Mouse (Mus musculus): Measurements from ENCODE around the gene Rhod. TPM values are rescaled to one million over a fixed set of nuclear protein-coding genes. Genes with fewer than 3 reads are reported as not detected.
"Not testable (repeated sequence)": the region's sequence is repeated elsewhere in the genome, so short reads cannot be mapped to it uniquely, and the experiment has no call there.

The Rhod gene
- polyA plus RNA-seq, 1 experiment from 2014 or later: 31.8 TPM

DNA sequence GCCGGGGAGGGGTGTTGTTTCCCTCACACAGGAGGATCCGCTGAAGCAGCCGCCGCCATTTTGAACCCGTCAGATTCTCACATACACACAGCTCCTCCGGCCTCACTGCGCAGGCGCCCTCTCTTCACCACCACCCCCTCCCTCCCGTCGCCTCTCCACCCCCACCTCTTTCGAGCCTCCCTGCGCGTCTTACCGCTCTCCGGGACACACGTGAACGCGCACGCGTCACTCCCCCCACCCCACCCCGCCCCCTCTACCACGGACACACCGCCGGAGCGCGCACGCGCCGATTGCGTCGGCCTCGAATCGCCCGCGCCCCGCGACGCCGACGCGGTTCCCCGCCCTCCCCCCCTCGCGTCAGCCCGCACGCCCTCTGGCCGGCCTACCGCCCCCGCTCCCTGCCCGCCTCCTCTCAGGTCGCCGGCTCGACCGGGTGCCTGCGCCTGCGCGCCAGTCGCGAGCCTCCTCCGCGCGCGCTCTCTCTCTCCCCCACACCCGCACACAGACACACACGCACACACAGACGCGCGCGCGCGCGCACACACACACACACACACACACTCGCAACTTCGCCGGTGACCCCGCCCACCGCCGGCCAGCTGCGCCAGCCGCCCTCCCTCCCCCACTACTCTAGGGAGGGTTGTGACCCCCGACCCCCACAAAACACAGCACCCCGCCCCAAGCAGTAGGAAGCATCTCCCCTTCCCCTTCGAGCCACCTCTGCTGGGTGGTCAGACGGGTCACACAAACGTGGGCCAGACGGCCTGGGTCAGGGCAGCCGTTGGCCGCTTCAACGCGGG, 42.0 kb downstream of the Rhod start:
- Histone ChIP-seq H3K27me3 (replicated peaks; ENCODE audit: low read depth, poor library complexity, severe bottlenecking) (peaks cover 5% of the 10 kb centered on the region), H3K36me3 (replicated peaks) (peaks cover 16% of the 10 kb centered on the region), H3K9me3 (no peaks in the 10 kb centered on the region), H3K27ac (replicated peaks) (peak overlapping the region; percentile 99), H3K4me1 (peaks cover 38% of the 10 kb centered on the region), H3K4me3 (peak overlapping the region; percentile 93)
- DNase-seq (ENCODE audit: low spot score): peak; percentile 100
- WGBS: under 1% methylated on average over 90 of the region's 90 CpGs

DNA sequence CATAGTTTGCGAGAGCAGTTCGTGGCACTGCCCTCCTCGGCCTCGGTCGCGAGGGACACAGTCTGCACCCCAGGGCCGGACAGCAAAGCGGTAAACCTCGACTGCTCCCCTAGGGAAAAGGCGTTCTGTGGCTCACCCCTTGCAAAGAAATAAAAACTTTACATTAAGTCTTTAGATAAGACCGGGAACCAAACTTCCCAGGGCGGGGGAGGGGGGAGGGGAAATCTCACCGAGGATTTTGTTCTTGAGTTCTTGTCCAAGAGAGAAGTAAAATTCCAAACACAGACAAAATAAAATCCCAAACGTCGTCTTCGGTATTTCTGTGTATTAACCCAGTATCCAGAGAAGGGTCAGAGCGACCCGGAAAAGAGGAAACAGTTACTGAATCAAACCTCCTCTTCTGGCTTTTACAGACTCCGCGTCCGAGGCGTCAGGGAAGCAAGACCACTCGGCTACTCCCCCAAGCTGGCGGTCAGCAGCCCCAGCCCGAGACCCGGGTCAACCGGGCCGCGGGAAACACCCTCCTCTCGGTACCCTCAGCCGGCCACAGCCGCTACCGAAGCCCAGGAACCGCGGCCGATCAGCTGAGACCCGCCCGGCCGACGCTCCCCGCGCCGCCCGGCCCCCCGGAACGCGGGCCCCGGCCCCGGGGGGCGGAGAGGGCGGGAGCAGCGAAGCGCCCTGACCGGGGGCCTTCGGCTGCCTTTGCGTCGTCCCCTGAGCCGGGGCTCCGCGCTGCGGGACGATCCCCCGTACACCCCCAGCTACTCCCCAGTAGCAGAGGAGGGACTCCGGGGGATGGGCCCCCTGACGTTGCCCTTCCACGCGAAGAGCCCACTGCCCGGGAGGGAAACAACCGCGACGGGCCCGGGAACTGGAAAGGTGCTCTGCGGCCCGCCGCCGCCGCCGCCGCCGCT, 42.9 kb downstream of the Rhod start:
- peak overlapping the region; percentile 99 for H3K27ac ChIP-seq (replicated peaks)
- no peaks in the 10 kb centered on the region for H3K9me3 ChIP-seq
- H3K27me3 ChIP-seq (replicated peaks; ENCODE audit: low read depth, poor library complexity, severe bottlenecking): peaks cover 5% of the 10 kb centered on the region
- peaks cover 38% of the 10 kb centered on the region for H3K4me1 ChIP-seq
- H3K36me3 ChIP-seq (replicated peaks): peaks cover 25% of the 10 kb centered on the region
- peak overlapping the region; percentile 93 for H3K4me3 ChIP-seq
- peak; percentile 47 for DNase-seq (ENCODE audit: low spot score)
- under 1% methylated on average over 80 of the region's 80 CpGs for WGBS

DNA sequence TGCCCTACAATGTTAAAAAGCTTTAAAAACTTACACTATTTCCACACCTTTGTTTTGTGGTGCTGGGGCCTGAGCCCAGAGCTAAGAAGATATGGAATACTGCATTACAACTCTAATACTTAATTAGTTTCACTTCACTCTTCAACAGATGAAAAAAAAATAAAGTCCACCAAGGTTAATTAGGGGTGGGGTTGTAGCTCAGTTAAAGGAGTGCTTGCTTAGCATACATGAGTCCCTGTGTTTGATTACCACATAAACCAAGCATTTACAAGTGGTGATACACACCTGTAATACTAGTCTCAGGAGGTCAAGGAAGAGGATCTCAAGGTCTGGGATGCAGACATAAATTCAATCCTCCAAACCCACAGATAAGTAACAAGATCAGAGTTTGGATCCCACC, 52.0 kb downstream of the Rhod start:
- no peak overlapping the region for H3K27ac ChIP-seq (replicated peaks)
- H3K9me3 ChIP-seq: no peaks in the 10 kb centered on the region
- H3K36me3 ChIP-seq (replicated peaks): peaks cover 86% of the 10 kb centered on the region
- H3K27me3 ChIP-seq (replicated peaks; ENCODE audit: low read depth, poor library complexity, severe bottlenecking): no peaks in the 10 kb centered on the region
- H3K4me1 ChIP-seq: no peaks in the 10 kb centered on the region
- DNase-seq (ENCODE audit: low spot score): no peak
- no peak overlapping the region for H3K4me3 ChIP-seq

DNA sequence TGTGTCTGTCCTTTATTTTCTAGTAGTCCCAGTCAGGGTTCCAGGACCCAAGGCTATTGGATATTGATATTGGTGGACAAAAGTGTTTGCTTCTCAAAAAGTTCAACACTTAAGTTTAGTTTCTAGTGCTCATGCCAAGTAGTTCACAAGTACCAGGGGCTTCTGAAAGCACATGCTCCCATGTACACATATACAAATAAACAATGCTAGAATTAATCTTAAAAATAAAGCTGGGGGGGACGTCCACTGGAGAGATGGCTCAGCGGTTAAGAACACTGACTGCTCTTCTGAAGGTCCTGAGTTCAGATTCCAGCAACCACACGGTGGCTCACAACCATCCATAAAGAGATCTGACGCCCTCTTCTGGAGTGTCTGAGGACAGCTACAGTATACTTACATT, 54.2 kb downstream of the Rhod start:
- no peak overlapping the region for H3K4me3 ChIP-seq
- DNase-seq (ENCODE audit: low spot score): no peak
- H3K27me3 ChIP-seq (replicated peaks; ENCODE audit: low read depth, poor library complexity, severe bottlenecking): no peaks in the 10 kb centered on the region
- WGBS: 84% methylated on average over 4 of the region's 4 CpGs
- H3K9me3 ChIP-seq: no peaks in the 10 kb centered on the region
- H3K36me3 ChIP-seq (replicated peaks): peaks cover 85% of the 10 kb centered on the region
- no peaks in the 10 kb centered on the region for H3K4me1 ChIP-seq
- H3K27ac ChIP-seq (replicated peaks): no peak overlapping the region

DNA sequence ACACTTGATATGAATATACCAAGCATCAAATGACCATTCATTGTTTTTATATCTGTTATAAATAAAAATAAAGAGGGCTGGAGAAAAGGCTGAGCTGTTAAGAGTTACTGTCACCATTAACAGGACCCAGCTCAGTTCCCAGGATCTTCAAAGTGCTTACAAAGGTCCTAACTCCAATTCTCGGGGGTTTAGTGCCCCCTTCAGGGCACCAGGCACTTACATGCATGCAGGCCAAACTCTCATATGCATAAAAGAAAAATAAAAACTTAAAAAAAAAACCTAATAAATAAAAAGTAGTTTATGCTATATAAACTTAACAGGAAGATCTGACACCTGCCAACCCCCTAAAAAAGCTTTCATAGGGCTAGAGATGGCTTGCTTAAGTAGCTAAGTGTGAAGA, 54.9 kb downstream of the Rhod start:
- H3K4me1 ChIP-seq: no peaks in the 10 kb centered on the region
- no peak for DNase-seq (ENCODE audit: low spot score)
- 45% methylated on average over 1 of the region's 1 CpGs for WGBS
- H3K27me3 ChIP-seq (replicated peaks; ENCODE audit: low read depth, poor library complexity, severe bottlenecking): no peaks in the 10 kb centered on the region
- H3K4me3 ChIP-seq: no peak overlapping the region
- H3K9me3 ChIP-seq: no peaks in the 10 kb centered on the region
- H3K36me3 ChIP-seq (replicated peaks): peaks cover 87% of the 10 kb centered on the region
- no peak overlapping the region for H3K27ac ChIP-seq (replicated peaks)

DNA sequence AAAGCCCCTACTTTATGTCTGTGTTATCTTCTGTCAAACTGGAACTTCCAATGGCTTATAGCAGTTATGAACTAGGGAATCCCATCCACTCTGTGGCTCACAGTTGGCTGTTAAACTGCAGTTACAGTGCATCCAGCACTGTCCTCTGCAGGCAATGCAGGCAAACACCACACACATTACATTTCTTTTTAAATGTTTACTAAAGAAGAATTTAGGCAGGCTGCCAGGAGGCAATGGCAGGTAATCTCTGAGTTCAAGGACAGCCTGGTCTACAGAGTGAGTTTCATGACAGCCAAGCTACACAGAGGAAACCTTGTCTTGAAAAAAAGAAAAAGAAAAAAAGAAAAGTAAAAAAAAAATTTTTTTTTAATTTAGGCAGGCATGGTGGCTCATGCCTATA, 55.9 kb downstream of the Rhod start:
- H3K27ac ChIP-seq (replicated peaks): no peak overlapping the region
- H3K36me3 ChIP-seq (replicated peaks): peaks cover 88% of the 10 kb centered on the region
- no peak for DNase-seq (ENCODE audit: low spot score)
- no peak overlapping the region for H3K4me3 ChIP-seq
- H3K9me3 ChIP-seq: no peaks in the 10 kb centered on the region
- no peaks in the 10 kb centered on the region for H3K27me3 ChIP-seq (replicated peaks; ENCODE audit: low read depth, poor library complexity, severe bottlenecking)
- H3K4me1 ChIP-seq: no peaks in the 10 kb centered on the region

DNA sequence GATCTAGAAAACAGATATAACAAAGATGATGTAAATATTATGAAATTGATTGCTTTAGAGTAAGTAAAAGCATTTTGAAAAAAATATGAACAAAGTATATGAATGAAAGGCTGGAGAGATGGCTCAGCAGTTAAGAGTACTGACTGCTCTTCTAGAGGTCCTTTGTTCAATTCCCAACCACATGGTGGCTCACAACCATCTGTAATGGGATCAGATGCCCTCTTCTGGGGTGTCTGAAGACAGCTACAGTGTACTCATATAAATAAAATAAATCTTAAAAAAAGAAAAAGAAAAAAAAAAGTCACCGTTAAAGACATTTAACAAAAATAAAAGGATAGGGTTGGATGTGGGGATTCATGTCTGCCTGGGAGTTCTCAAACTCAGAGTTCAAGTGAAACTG, 56.9 kb downstream of the Rhod start:
- H3K27me3 ChIP-seq (replicated peaks; ENCODE audit: low read depth, poor library complexity, severe bottlenecking); H3K4me1 ChIP-seq; DNase-seq (ENCODE audit: low spot score); H3K9me3 ChIP-seq; H3K27ac ChIP-seq (replicated peaks); H3K4me3 ChIP-seq: not testable (repeated sequence)
- 94% methylated on average over 1 of the region's 1 CpGs for WGBS
- H3K36me3 ChIP-seq (replicated peaks): peaks cover 90% of the 10 kb centered on the region

Other genes with a start within 250 kb of the Rhod start
- gene Tbc1d10c, start 248.1 kb downstream of the Rhod start, polyA plus RNA-seq (2016; fragmentation: Nextera tagmentation; extraction: Ambion mirVana): 0.57 and 1.4 TPM in 2 replicates
- gene Ppp1ca, start 247.4 kb downstream of the Rhod start, polyA plus RNA-seq (2016; fragmentation: Nextera tagmentation; extraction: Ambion mirVana): 1,000 and 1,025 TPM in 2 replicates
- gene Rad9a, start 237.8 kb downstream of the Rhod start, polyA plus RNA-seq (2016; fragmentation: Nextera tagmentation; extraction: Ambion mirVana): 58.1 and 58.2 TPM in 2 replicates
- 2.8 and 3.3 TPM in 2 replicates for gene Clcf1, start 225.2 kb downstream of the Rhod start, polyA plus RNA-seq (2016; fragmentation: Nextera tagmentation; extraction: Ambion mirVana)
- gene AC109138.7, start 225.1 kb downstream of the Rhod start, polyA plus RNA-seq (2016; fragmentation: Nextera tagmentation; extraction: Ambion mirVana): not detected in 2 replicates
- gene Pold4, start 207.5 kb downstream of the Rhod start, polyA plus RNA-seq (2016; fragmentation: Nextera tagmentation; extraction: Ambion mirVana): 13.7 and 15.1 TPM in 2 replicates
- gene Ssh3, start 170.3 kb downstream of the Rhod start, polyA plus RNA-seq (2016; fragmentation: Nextera tagmentation; extraction: Ambion mirVana): 4.2 and 4.5 TPM in 2 replicates
- 6.3 and 7.6 TPM in 2 replicates for gene Ankrd13d, start 156.3 kb downstream of the Rhod start, polyA plus RNA-seq (2016; fragmentation: Nextera tagmentation; extraction: Ambion mirVana)
- 12.5 and 14.8 TPM in 2 replicates for gene Grk2, start 133.2 kb downstream of the Rhod start, polyA plus RNA-seq (2016; fragmentation: Nextera tagmentation; extraction: Ambion mirVana)
- 68.6 and 69.6 TPM in 2 replicates for gene Kdm2a, start 41.1 kb downstream of the Rhod start, polyA plus RNA-seq (2016; fragmentation: Nextera tagmentation; extraction: Ambion mirVana)
- gene Syt12, start 38.0 kb upstream of the Rhod start, polyA plus RNA-seq (2016; fragmentation: Nextera tagmentation; extraction: Ambion mirVana): 2.6 and 2.8 TPM in 2 replicates
- gene 2010003K11Rik, start 59.2 kb upstream of the Rhod start, polyA plus RNA-seq (2016; fragmentation: Nextera tagmentation; extraction: Ambion mirVana): not detected in 2 replicates
- gene Pcx, start 71.0 kb upstream of the Rhod start, polyA plus RNA-seq (2016; fragmentation: Nextera tagmentation; extraction: Ambion mirVana): 24.1 and 26.8 TPM in 2 replicates
- 6.8 TPM in 2 replicates for gene Lrfn4, start 176.2 kb upstream of the Rhod start, polyA plus RNA-seq (2016; fragmentation: Nextera tagmentation; extraction: Ambion mirVana)
- 75.5 and 82.9 TPM in 2 replicates for gene Rce1, start 186.2 kb upstream of the Rhod start, polyA plus RNA-seq (2016; fragmentation: Nextera tagmentation; extraction: Ambion mirVana)